Mouse (Mus musculus) kidney, embryonic 14.5 days (tissue): ENCODE results near the gene Ntn4. TPM values are rescaled to one million over a fixed set of nuclear protein-coding genes. Genes with fewer than 3 reads are reported as not detected.

Experiments used
- ATAC-seq: fragments of 200-750 bp; cut with Nextera tagmentation; 2 replicates; pipeline ENCODE4 v1.8.0; 2017; ENCODE audit warnings: moderate number of reproducible peaks, mild to moderate bottlenecking, moderate TSS enrichment, moderate library complexity; ENCODE audit not compliant: low FRiP score, low TSS enrichment
- H3K27ac ChIP-seq: fragments of 300-500 bp; sonication (generic); 2 replicates; pipeline ENCODE4 v1.5.1; 2014; ENCODE audit warnings: low read depth, mild to moderate bottlenecking, low read length, moderate library complexity, mixed read lengths
- H3K27me3 ChIP-seq: fragments of 300-500 bp; sonication (generic); 2 replicates; pipeline ENCODE4 v1.6.1; 2014; ENCODE audit warnings: mild to moderate bottlenecking, low read length; ENCODE audit not compliant: control insufficient read depth, insufficient read depth
- H3K36me3 ChIP-seq: fragments of 300-500 bp; sonication (generic); 2 replicates; pipeline ENCODE4 v1.6.1; 2014; ENCODE audit warnings: low read length, mixed read lengths; ENCODE audit not compliant: control insufficient read depth, insufficient read depth
- H3K4me1 ChIP-seq: fragments of 300-500 bp; sonication (generic); 2 replicates; pipeline ENCODE4 v1.6.1; 2014; ENCODE audit warnings: low read length, mixed read lengths; ENCODE audit not compliant: control insufficient read depth, insufficient read depth
- H3K4me2 ChIP-seq: fragments of 300-500 bp; sonication (generic); replicated peaks from 2 replicates; pipeline ENCODE4 v1.6.1; 2014; ENCODE audit warnings: low read depth, mild to moderate bottlenecking, low read length
- H3K4me3 ChIP-seq: fragments of 300-500 bp; sonication (generic); 2 replicates; pipeline ENCODE4 v1.5.1; 2014; ENCODE audit warnings: mild to moderate bottlenecking, low read length
- H3K9ac ChIP-seq: fragments of 300-500 bp; sonication (generic); 2 replicates; pipeline ENCODE4 v1.6.1; 2014; ENCODE audit warnings: low read depth, mild to moderate bottlenecking, low read length, moderate library complexity
- H3K9me3 ChIP-seq: fragments of 300-500 bp; sonication (generic); 2 replicates; pipeline ENCODE4 v1.6.1; 2016; ENCODE audit warnings: low read length; ENCODE audit not compliant: control insufficient read depth
- WGBS: fragments of 180-500 bp; shearing (Covaris S2); extraction: QIAGEN DNeasy Blood & Tissue Kit; methylation state at CpG from one replicate; pipeline ENCODE4 v1.1.7; 2014; 5-methylcytosine and 5-hydroxymethylcytosine counted together
- polyA plus RNA-seq: library from polyadenylated mRNA; unstranded; fragments of >200 nt; fragmentation: Nextera tagmentation; extraction: Ambion mirVana; gene quantifications from 2 replicates; pipeline ENCODE4 v1.2.1, GENCODE M21; 2014

The Ntn4 gene
- polyA plus RNA-seq, 1 experiment from 2014 or later, result 1.3 TPM

GRCm38 (mm10) chr10:93771931-93772465, 131.5 kb downstream of the Ntn4 start:
- Histone ChIP-seq H3K36me3 (no peaks in the 10 kb centered on the region), H3K4me2 (no peak overlapping the region), H3K9me3 (no peaks in the 10 kb centered on the region), H3K9ac (no peak overlapping the region), H3K4me3 (no peak overlapping the region), H3K4me1 (no peaks in the 10 kb centered on the region), H3K27ac (no peak overlapping the region), H3K27me3 (no peaks in the 10 kb centered on the region)
- no peak for ATAC-seq
- 46% methylated on average over 9 of the region's 9 CpGs for WGBS

GRCm38 (mm10) chr10:93772492-93772891, 132.0 kb downstream of the Ntn4 start:
- H3K4me2 ChIP-seq, result no peak overlapping the region
- no peaks in the 10 kb centered on the region for H3K36me3 ChIP-seq
- H3K27me3 ChIP-seq, result no peaks in the 10 kb centered on the region
- no peak overlapping the region for H3K4me3 ChIP-seq
- no peak for ATAC-seq
- no peaks in the 10 kb centered on the region for H3K9me3 ChIP-seq
- H3K4me1 ChIP-seq, result no peaks in the 10 kb centered on the region
- 86% methylated on average over 3 of the region's 3 CpGs for WGBS
- H3K9ac ChIP-seq, result no peak overlapping the region
- no peak overlapping the region for H3K27ac ChIP-seq

- Histone ChIP-seq H3K36me3 (no peaks in the 10 kb centered on the region), H3K4me3 (no peak overlapping the region), H3K27ac (no peak overlapping the region), H3K27me3 (no peaks in the 10 kb centered on the region), H3K4me1 (no peaks in the 10 kb centered on the region), H3K4me2 (no peak overlapping the region), H3K9ac (no peak overlapping the region), H3K9me3 (no peaks in the 10 kb centered on the region)
- ATAC-seq, result no peak
- WGBS, result 32% methylated on average over 5 of the region's 5 CpGs
Observed at GRCm38 (mm10) chr10:93776731-93777151, 136.3 kb downstream of the Ntn4 start.

GRCm38 (mm10) chr10:93777372-93777771, 136.9 kb downstream of the Ntn4 start:
- ATAC-seq, result no peak
- WGBS, result 47% methylated on average over 7 of the region's 7 CpGs
- no peak overlapping the region for H3K27ac ChIP-seq

GRCm38 (mm10) chr10:93783216-93784013, 142.9 kb downstream of the Ntn4 start:
- no peaks in the 10 kb centered on the region for H3K4me1 ChIP-seq
- no peak overlapping the region for H3K27ac ChIP-seq
- ATAC-seq, result no peak
- no peak overlapping the region for H3K4me2 ChIP-seq
- no peaks in the 10 kb centered on the region for H3K27me3 ChIP-seq
- WGBS, result 85% methylated on average over 15 of the region's 15 CpGs
- no peaks in the 10 kb centered on the region for H3K9me3 ChIP-seq
- no peak overlapping the region for H3K9ac ChIP-seq
- H3K4me3 ChIP-seq, result no peak overlapping the region
- no peaks in the 10 kb centered on the region for H3K36me3 ChIP-seq

More at GRCm38 (mm10) chr10:93777372-93777771, 136.9 kb downstream of the Ntn4 start:
- Histone ChIP-seq H3K36me3 (no peaks in the 10 kb centered on the region), H3K27me3 (no peaks in the 10 kb centered on the region), H3K9me3 (no peaks in the 10 kb centered on the region), H3K4me1 (no peaks in the 10 kb centered on the region), H3K4me2 (no peak overlapping the region), H3K9ac (no peak overlapping the region), H3K4me3 (no peak overlapping the region)

Other genes starting within 250 kb of the Ntn4 start
- gene Lta4h, start 187.3 kb upstream of the Ntn4 start, polyA plus RNA-seq, result 146 and 179 TPM in 2 replicates
- not detected in 2 replicates for gene Hal, start 151.9 kb upstream of the Ntn4 start, polyA plus RNA-seq
- gene Amdhd1, start 100.6 kb upstream of the Ntn4 start, polyA plus RNA-seq, result 0.33 and 0.76 TPM in 2 replicates
- gene Ccdc38, start 100.0 kb upstream of the Ntn4 start, polyA plus RNA-seq, result 0.28 and 0.49 TPM in 2 replicates
- 166 and 226 TPM in 2 replicates for gene Snrpf, start 51.0 kb upstream of the Ntn4 start, polyA plus RNA-seq
- 1.1 and 1.4 TPM in 2 replicates for gene Usp44, start 190.9 kb downstream of the Ntn4 start, polyA plus RNA-seq